Mouse (Mus musculus) hindbrain, embryonic 11.5 days (tissue): ENCODE measurements at regions not wholly inside any gene's neighbourhood (a gene's known extent, or its start where the extent isn't known, plus 50 kb on each side); places are given as distances from the start of the nearest gene placed in this dataset.
"Not testable (repeated sequence)": the region's sequence is repeated elsewhere in the genome, so short reads cannot be mapped to it uniquely, and the experiment has no call there.

Source experiments
- ATAC-seq: fragments of 200-750 bp; cut with Nextera tagmentation; 2 replicates; pipeline ENCODE4 v1.8.0; 2017; ENCODE audit warnings: mild to moderate bottlenecking, moderate TSS enrichment, moderate library complexity; ENCODE audit not compliant: low FRiP score
- DNase-seq: peaks from one replicate; pipeline ENCODE4 v3.0.0-alpha.2; 2015; ENCODE audit warnings: low spot score
- H3K27ac ChIP-seq: fragments of 300-500 bp; sonication (generic); 2 replicates; pipeline ENCODE4 v1.5.1; 2014; ENCODE audit warnings: mild to moderate bottlenecking, low read depth, low read length
- H3K27me3 ChIP-seq: fragments of 300-500 bp; sonication (generic); 2 replicates; pipeline ENCODE4 v1.6.1; 2014; ENCODE audit warnings: mild to moderate bottlenecking, low read length, moderate library complexity, mixed read lengths; ENCODE audit not compliant: control insufficient read depth, insufficient read depth
- H3K36me3 ChIP-seq: fragments of 300-500 bp; sonication (generic); 2 replicates; pipeline ENCODE4 v1.6.1; 2014; ENCODE audit warnings: mild to moderate bottlenecking, low read length, moderate library complexity, mixed read lengths; ENCODE audit not compliant: control insufficient read depth, insufficient read depth
- H3K4me1 ChIP-seq: fragments of 300-500 bp; sonication (generic); replicated peaks from 2 replicates; pipeline ENCODE4 v1.6.1; 2014; ENCODE audit warnings: low read length, mixed read lengths; ENCODE audit not compliant: control insufficient read depth, insufficient read depth
- H3K4me2 ChIP-seq: fragments of 300-500 bp; sonication (generic); replicated peaks from 2 replicates; pipeline ENCODE4 v1.6.1; 2014; ENCODE audit warnings: mild to moderate bottlenecking, low read depth, low read length
- H3K4me3 ChIP-seq: fragments of 300-500 bp; sonication (generic); 2 replicates; pipeline ENCODE4 v1.5.1; 2014; ENCODE audit warnings: low read depth, low read length
- H3K9ac ChIP-seq: fragments of 300-500 bp; sonication (generic); 2 replicates; pipeline ENCODE4 v1.6.1; 2014; ENCODE audit warnings: low read depth, low read length
- H3K9me3 ChIP-seq: fragments of 300-500 bp; sonication (generic); 2 replicates; pipeline ENCODE4 v1.6.1; 2016; ENCODE audit warnings: low read length; ENCODE audit not compliant: control insufficient read depth
- WGBS: fragments of 180-500 bp; shearing (Covaris S2); extraction: QIAGEN DNeasy Blood & Tissue Kit; methylation state at CpG from one replicate; pipeline ENCODE4 v1.1.7; 2014; 5-methylcytosine and 5-hydroxymethylcytosine counted together

GRCm38 (mm10) chr1:14109190-14109482, 1984.0 kb downstream of the 4930444P10Rik start:
- no peak for ATAC-seq
- Histone ChIP-seq H3K27ac (no peak overlapping the region), H3K4me1 (no peaks in the 10 kb centered on the region), H3K36me3 (no peaks in the 10 kb centered on the region), H3K4me3 (no peak overlapping the region), H3K9ac (no peak overlapping the region), H3K9me3 (no peaks in the 10 kb centered on the region), H3K27me3 (no peaks in the 10 kb centered on the region), H3K4me2 (no peak overlapping the region)
- 43% methylated on average over 6 of the region's 6 CpGs for WGBS
- DNase-seq: no peak

- ATAC-seq: no peak
- Histone ChIP-seq H3K4me1 (no peaks in the 10 kb centered on the region), H3K4me2 (no peak overlapping the region), H3K9ac (no peak overlapping the region), H3K9me3 (no peaks in the 10 kb centered on the region), H3K27me3 (no peaks in the 10 kb centered on the region), H3K36me3 (no peaks in the 10 kb centered on the region), H3K4me3 (no peak overlapping the region), H3K27ac (no peak overlapping the region)
- DNase-seq: no peak
- WGBS: 74% methylated on average over 7 of the region's 7 CpGs
Observed at GRCm38 (mm10) chr1:14108450-14109189, 1984.5 kb downstream of the 4930444P10Rik start.

GRCm38 (mm10) chr1:14105521-14105920, 1987.6 kb downstream of the 4930444P10Rik start:
- H3K27ac ChIP-seq, H3K4me3 ChIP-seq, DNase-seq, H3K9ac ChIP-seq, H3K9me3 ChIP-seq, ATAC-seq, H3K36me3 ChIP-seq, H3K4me2 ChIP-seq, H3K4me1 ChIP-seq, H3K27me3 ChIP-seq: not testable (repeated sequence)
- 97% methylated on average over 5 of the region's 6 CpGs for WGBS

GRCm38 (mm10) chr1:14104529-14104928, 1988.6 kb downstream of the 4930444P10Rik start:
- H3K27ac ChIP-seq: no peak overlapping the region
- DNase-seq (no peak), ATAC-seq (no peak)
- no peaks in the 10 kb centered on the region for H3K36me3 ChIP-seq
- H3K27me3 ChIP-seq: no peaks in the 10 kb centered on the region
- H3K9me3 ChIP-seq: no peaks in the 10 kb centered on the region
- no peak overlapping the region for H3K4me2 ChIP-seq
- H3K4me3 ChIP-seq: no peak overlapping the region
- no peaks in the 10 kb centered on the region for H3K4me1 ChIP-seq
- 88% methylated on average over 2 of the region's 2 CpGs for WGBS
- no peak overlapping the region for H3K9ac ChIP-seq

GRCm38 (mm10) chr1:14099031-14099430, 1994.1 kb downstream of the 4930444P10Rik start:
- Histone ChIP-seq H3K36me3 (no peaks in the 10 kb centered on the region), H3K4me1 (no peaks in the 10 kb centered on the region), H3K4me2 (no peak overlapping the region), H3K9ac (no peak overlapping the region), H3K27me3 (no peaks in the 10 kb centered on the region), H3K4me3 (no peak overlapping the region), H3K27ac (no peak overlapping the region), H3K9me3 (no peaks in the 10 kb centered on the region)
- WGBS: 53% methylated on average over 5 of the region's 5 CpGs
- ATAC-seq: no peak
- no peak for DNase-seq

- WGBS: 9% methylated on average over 5 of the region's 5 CpGs
- no peak overlapping the region for H3K4me3 ChIP-seq
Observed at GRCm38 (mm10) chr1:14097567-14098228, 1995.4 kb downstream of the 4930444P10Rik start.

GRCm38 (mm10) chr1:14064856-14065255, 2028.3 kb downstream of the 4930444P10Rik start:
- ATAC-seq: no peak
- Histone ChIP-seq H3K9ac (no peak overlapping the region), H3K4me1 (no peaks in the 10 kb centered on the region), H3K27me3 (no peaks in the 10 kb centered on the region), H3K4me2 (no peak overlapping the region), H3K9me3 (no peaks in the 10 kb centered on the region), H3K36me3 (no peaks in the 10 kb centered on the region), H3K27ac (no peak overlapping the region), H3K4me3 (no peak overlapping the region)
- DNase-seq: no peak
- 84% methylated on average over 3 of the region's 3 CpGs for WGBS

More at GRCm38 (mm10) chr1:14097567-14098228, 1995.4 kb downstream of the 4930444P10Rik start:
- H3K27ac ChIP-seq: no peak overlapping the region
- no peaks in the 10 kb centered on the region for H3K27me3 ChIP-seq
- no peaks in the 10 kb centered on the region for H3K9me3 ChIP-seq
- no peaks in the 10 kb centered on the region for H3K4me1 ChIP-seq
- ATAC-seq (peak; percentile 81), DNase-seq (peak; percentile 49)
- no peak overlapping the region for H3K4me2 ChIP-seq
- no peak overlapping the region for H3K9ac ChIP-seq
- H3K36me3 ChIP-seq: no peaks in the 10 kb centered on the region

- Histone ChIP-seq H3K4me1 (no peaks in the 10 kb centered on the region), H3K4me2 (no peak overlapping the region), H3K9ac (no peak overlapping the region), H3K36me3 (no peaks in the 10 kb centered on the region), H3K27ac (no peak overlapping the region), H3K4me3 (no peak overlapping the region), H3K27me3 (no peaks in the 10 kb centered on the region), H3K9me3 (no peaks in the 10 kb centered on the region)
- DNase-seq: no peak
- ATAC-seq: no peak
- 61% methylated on average over 2 of the region's 2 CpGs for WGBS
Observed at GRCm38 (mm10) chr1:14036163-14036562, 2057.0 kb downstream of the 4930444P10Rik start.

- Histone ChIP-seq H3K9ac (no peak overlapping the region), H3K4me2 (no peak overlapping the region), H3K9me3 (no peaks in the 10 kb centered on the region), H3K27ac (no peak overlapping the region), H3K36me3 (no peaks in the 10 kb centered on the region), H3K4me3 (no peak overlapping the region), H3K27me3 (no peaks in the 10 kb centered on the region), H3K4me1 (no peaks in the 10 kb centered on the region)
- no peak for DNase-seq
- ATAC-seq: no peak
- WGBS: 84% methylated on average over 9 of the region's 9 CpGs
Observed at GRCm38 (mm10) chr1:14011484-14011883, 2081.6 kb downstream of the 4930444P10Rik start.
